In the genomic region with DNA sequence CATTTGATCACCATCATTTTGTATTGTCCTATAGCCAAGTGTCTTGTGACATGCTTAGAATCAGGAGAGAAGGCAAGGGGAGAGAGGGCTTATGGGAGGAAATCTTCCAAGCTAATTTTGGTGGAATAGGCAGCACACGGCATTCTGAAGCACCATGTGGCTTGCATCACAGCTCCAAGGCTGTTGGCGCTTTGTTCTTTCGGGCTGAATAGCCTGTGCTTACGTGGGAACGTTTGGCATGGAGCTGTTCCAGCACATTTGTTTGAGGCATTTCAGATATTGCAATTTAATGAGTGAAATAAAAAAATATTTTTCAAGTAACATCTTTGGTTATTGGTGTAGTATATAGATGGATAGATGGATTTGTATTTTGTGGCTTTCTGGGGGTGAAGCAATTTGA, we compare ENCODE assay signal across 23 mouse cellular contexts.
"Had no signal": no experiment of that assay in that cellular context is flagged by ENCODE, and none has a peak within 500 bp of the region (broad histone marks: within the 10 kb centered on the region; RNA-seq: fewer than 3 reads in every experiment).

No protein-coding gene starts in this region.

- H3K9ac ChIP-seq: limb, embryonic 13.5 days; liver, embryonic 12.5 days; liver, embryonic 15.5 days; lung, embryonic 15.5 days; midbrain, embryonic 12.5 days; midbrain, embryonic 15.5 days; neural tube, embryonic 13.5 days had no signal

- H3K27me3 ChIP-seq: limb, embryonic 13.5 days; liver, embryonic 12.5 days; liver, embryonic 15.5 days; lung, embryonic 15.5 days; midbrain, embryonic 12.5 days; midbrain, embryonic 15.5 days; neural tube, embryonic 13.5 days had no signal

- H3K27ac ChIP-seq: limb, embryonic 10.5 days; limb, embryonic 13.5 days; liver, embryonic 12.5 days; liver, embryonic 15.5 days; lung, embryonic 15.5 days; macrophage; midbrain, embryonic 12.5 days; midbrain, embryonic 15.5 days; neural tube, embryonic 13.5 days; stomach, postnatal 0 days had no signal

- H3K4me2 ChIP-seq: limb, embryonic 13.5 days; liver, embryonic 12.5 days; liver, embryonic 15.5 days; lung, embryonic 15.5 days; midbrain, embryonic 12.5 days; midbrain, embryonic 15.5 days; neural tube, embryonic 13.5 days had no signal

- H3K9me3 ChIP-seq: limb, embryonic 10.5 days; limb, embryonic 13.5 days; liver, embryonic 12.5 days; liver, embryonic 15.5 days; lung, embryonic 15.5 days; midbrain, embryonic 12.5 days; midbrain, embryonic 15.5 days; neural tube, embryonic 13.5 days had no signal

- H3K4me3 ChIP-seq: limb, embryonic 10.5 days; limb, embryonic 13.5 days; liver, embryonic 12.5 days; liver, embryonic 15.5 days; lung, embryonic 15.5 days; midbrain, embryonic 12.5 days; midbrain, embryonic 15.5 days; myocyte; neural tube, embryonic 13.5 days had no signal

- DNase-seq: kidney, adult 18-20 months; kidney, adult 9 months; kidney, postnatal 14 days; kidney, postnatal 4 days; liver; lung, adult 18-20 months; lung, postnatal 10 days; retina, postnatal 1 day; right cerebral cortex, postnatal 25 days; thymus, postnatal 4 days had no signal

- H3K36me3 ChIP-seq: limb, embryonic 10.5 days; limb, embryonic 13.5 days; liver, embryonic 12.5 days; liver, embryonic 15.5 days; lung, embryonic 15.5 days; midbrain, embryonic 12.5 days; midbrain, embryonic 15.5 days; neural tube, embryonic 13.5 days had no signal

- ATAC-seq: inflammation-experienced regulatory T-cells, adult 6 months; intestine, embryonic 16.5 days; liver, embryonic 12.5 days; midbrain, embryonic 15.5 days had no signal

- H3K4me1 ChIP-seq: liver, embryonic 12.5 days; liver, embryonic 15.5 days; lung, embryonic 15.5 days; midbrain, embryonic 12.5 days; midbrain, embryonic 15.5 days; neural tube, embryonic 13.5 days had no signal
